Mouse (Mus musculus): ENCODE measurements around the gene Vgll4. TPM values are rescaled to one million over a fixed set of nuclear protein-coding genes. Genes with fewer than 3 reads are reported as not detected.

The Vgll4 gene
- polyA plus RNA-seq, 1 experiment from 2014 or later: 141 TPM

DNA sequence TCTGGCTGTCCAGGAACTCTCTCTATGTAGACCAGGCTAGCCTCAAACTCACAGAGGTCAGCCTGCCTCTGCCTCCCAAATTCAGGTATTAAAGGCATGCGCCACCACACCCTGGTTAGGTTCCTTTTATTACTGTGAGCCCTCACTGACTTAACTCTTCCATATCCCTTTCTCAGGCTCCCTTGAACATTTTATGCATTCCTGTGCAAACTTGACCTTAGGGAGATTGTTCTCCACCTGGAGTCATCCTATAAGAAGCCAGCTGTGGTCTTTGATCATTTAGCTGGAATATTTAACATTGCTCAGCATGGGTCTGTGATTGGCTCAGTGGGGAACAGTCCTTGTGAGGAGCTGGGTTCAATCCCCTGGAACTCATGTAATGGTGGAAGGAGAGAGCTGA is 4.5 kb upstream of the Vgll4 start:
- Histone ChIP-seq H3K9ac (no peak overlapping the region), H3K36me3 (no peaks in the 10 kb centered on the region), H3K9me3 (replicated peaks) (no peaks in the 10 kb centered on the region), H3K27ac (replicated peaks) (no peak overlapping the region), H3K27me3 (no peaks in the 10 kb centered on the region), H3K4me1 (peaks cover 36% of the 10 kb centered on the region), H3K4me2 (replicated peaks) (no peak overlapping the region), H3K4me3 (replicated peaks) (no peak overlapping the region)
- ATAC-seq (ENCODE audit: insufficient number of reproducible peaks, low FRiP score, low TSS enrichment, low read depth): no peak
- 100% methylated on average over 1 of the region's 1 CpGs for WGBS

DNA sequence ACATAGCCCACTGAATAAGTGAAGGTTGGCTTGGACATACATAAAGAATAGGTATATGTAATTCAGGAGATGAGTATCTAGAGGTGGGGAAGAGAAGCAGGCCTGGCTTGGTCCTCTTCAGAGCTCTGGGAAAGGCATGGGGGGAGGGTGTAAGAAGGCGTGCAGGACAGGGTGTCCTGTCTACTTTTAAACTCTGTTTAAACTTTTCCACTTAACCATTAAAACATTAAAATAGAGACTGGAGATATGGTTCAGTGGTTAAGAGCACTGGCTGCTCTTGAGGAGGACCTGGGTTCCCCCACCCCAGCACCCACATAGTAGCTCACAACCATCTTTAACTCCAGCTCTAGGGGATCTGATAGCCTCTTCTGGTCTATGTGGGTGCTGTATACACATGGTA is 3.2 kb upstream of the Vgll4 start:
- Histone ChIP-seq H3K9me3 (replicated peaks) (no peaks in the 10 kb centered on the region), H3K36me3 (no peaks in the 10 kb centered on the region), H3K27ac (replicated peaks) (no peak overlapping the region), H3K4me1 (peaks cover 37% of the 10 kb centered on the region), H3K4me3 (replicated peaks) (no peak overlapping the region), H3K9ac (no peak overlapping the region), H3K4me2 (replicated peaks) (no peak overlapping the region), H3K27me3 (no peaks in the 10 kb centered on the region)
- 67% methylated on average over 1 of the region's 1 CpGs for WGBS
- no peak for ATAC-seq (ENCODE audit: insufficient number of reproducible peaks, low FRiP score, low TSS enrichment, low read depth)

DNA sequence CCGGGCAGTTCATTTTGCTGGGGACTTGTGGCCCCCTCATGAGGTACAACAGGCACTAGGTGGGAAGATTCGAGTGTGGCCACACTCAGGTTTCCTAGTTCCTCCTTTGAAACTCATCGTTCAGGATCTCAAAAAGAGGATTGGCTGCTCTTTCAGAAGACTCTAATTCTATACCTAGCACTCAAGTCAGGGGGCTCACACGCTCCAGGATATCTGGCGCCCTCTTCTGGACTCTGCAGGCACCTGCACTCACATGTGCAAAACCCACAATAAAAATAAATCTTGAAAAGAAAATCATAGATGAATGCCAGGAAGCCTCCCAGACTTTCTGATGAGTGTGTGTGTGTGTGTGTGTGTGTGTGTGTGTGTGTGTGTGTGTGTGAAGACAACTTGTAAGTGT is 1.1 kb upstream of the Vgll4 start:
- 68% methylated on average over 5 of the region's 5 CpGs for WGBS
- H3K27me3 ChIP-seq: no peaks in the 10 kb centered on the region
- no peak for ATAC-seq (ENCODE audit: insufficient number of reproducible peaks, low FRiP score, low TSS enrichment, low read depth)
- peaks cover 36% of the 10 kb centered on the region for H3K4me1 ChIP-seq
- no peak overlapping the region for H3K4me3 ChIP-seq (replicated peaks)
- no peaks in the 10 kb centered on the region for H3K36me3 ChIP-seq
- no peaks in the 10 kb centered on the region for H3K9me3 ChIP-seq (replicated peaks)
- H3K4me2 ChIP-seq (replicated peaks): no peak overlapping the region
- H3K9ac ChIP-seq: no peak overlapping the region
- peak overlapping the region; percentile 94 for H3K27ac ChIP-seq (replicated peaks)

DNA sequence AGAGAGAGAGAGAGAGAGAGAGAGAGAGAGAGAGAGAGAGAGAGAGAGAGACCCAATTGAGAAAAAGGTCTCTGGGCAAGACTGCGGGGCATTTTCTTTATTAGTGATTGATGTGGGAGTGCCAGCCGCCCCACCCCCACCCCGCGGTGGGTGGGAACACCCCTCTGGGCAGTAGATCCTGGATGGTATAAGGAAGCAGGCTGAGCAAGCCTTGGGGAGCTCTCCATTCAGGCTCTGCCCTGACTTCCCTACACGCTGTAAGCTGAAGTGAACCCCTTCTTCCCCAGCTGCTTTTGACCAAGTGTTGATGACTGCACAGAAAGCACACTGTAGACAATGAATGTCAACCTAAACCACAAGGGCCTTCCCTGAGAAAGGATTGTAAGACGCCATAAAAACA is 592 bp upstream of the Vgll4 start:
- no peak for ATAC-seq (ENCODE audit: insufficient number of reproducible peaks, low FRiP score, low TSS enrichment, low read depth)
- Histone ChIP-seq H3K36me3 (no peaks in the 10 kb centered on the region), H3K4me2 (replicated peaks) (peak overlapping the region; percentile 99), H3K9me3 (replicated peaks) (no peaks in the 10 kb centered on the region), H3K27ac (replicated peaks) (peak overlapping the region; percentile 94), H3K4me1 (peaks cover 35% of the 10 kb centered on the region), H3K27me3 (no peaks in the 10 kb centered on the region), H3K4me3 (replicated peaks) (peak overlapping the region; percentile 80; the same call in 1 of the 2 replicates), H3K9ac (no peak overlapping the region)
- 14% methylated on average over 6 of the region's 6 CpGs for WGBS

DNA sequence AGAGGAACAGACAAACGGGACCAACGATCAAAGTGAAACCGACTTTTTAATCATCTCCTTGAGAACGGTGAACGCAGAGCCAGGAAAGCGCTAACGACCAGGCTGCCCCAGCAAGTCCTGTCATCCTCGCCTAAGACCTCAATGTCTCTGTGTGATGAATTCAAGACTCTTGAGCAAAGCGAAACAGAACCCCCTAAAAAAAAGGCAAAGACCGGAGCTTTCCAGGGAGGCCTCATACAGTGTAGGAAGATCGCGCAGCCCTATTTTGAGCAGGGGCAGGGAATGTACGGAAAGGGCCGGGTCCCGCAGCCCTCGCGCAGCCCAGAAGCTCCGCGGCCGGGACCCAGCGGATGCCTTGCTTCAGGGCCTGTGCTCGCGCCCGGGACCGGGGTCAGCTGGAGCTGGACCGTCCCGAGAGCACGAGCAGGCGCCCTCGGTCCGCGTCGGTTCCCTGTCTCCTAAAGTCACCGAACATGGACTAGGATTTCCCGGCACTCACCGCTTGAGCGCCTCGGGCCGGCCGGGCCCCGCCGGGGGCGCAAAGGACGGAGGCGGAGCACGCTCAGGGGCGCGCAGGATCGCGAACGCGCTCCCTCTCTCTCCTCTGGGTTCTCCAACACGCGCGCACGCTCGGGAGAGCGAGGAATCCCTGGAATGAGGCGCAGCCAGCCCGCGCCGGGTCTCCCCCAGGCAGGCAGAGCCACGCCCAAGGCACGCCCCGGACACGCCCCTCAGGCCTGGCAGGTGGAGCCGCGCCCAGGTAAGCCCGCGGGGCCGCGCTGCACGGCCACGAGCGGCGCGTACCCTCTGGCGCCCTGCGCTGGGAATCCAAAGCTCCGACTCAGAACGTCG is 1.2 kb downstream of the Vgll4 start:
- H3K4me1 ChIP-seq: peaks cover 53% of the 10 kb centered on the region
- under 1% methylated on average over 82 of the region's 82 CpGs for WGBS

DNA sequence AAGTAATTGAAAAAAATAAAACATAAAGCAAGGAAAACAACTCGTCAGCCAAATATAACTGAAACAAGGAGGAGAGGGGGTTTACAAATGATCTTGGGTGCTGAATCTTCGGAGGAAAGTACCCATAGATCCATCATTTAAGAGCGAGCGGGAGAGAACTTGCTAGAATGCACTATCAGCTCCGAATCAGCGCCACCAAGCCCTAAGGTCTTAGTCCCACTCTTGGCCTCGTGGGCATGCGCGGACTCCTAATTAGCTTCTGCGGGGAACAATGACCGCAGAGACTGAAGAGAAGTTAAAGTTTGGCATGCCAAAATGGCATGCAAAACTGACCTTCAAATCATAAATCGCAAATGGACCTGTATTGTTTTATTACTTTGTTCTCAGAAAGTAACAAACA is 2.2 kb downstream of the Vgll4 start:
- 37% methylated on average over 12 of the region's 12 CpGs for WGBS
- no peak for ATAC-seq (ENCODE audit: insufficient number of reproducible peaks, low FRiP score, low TSS enrichment, low read depth)
- no peaks in the 10 kb centered on the region for H3K36me3 ChIP-seq
- H3K27me3 ChIP-seq: no peaks in the 10 kb centered on the region
- H3K9me3 ChIP-seq (replicated peaks): no peaks in the 10 kb centered on the region
- peak overlapping the region; percentile 80 for H3K4me3 ChIP-seq (replicated peaks)
- 0 out of 2 replicates have a peak overlapping the region, but pooled peaks have one; percentile 4 for H3K27ac ChIP-seq (replicated peaks)
- peak overlapping the region; percentile 99 for H3K4me2 ChIP-seq (replicated peaks)
- no peak overlapping the region for H3K9ac ChIP-seq
- H3K4me1 ChIP-seq: peaks cover 54% of the 10 kb centered on the region

More for the DNA sequence above, 1.2 kb downstream of the Vgll4 start:
- Histone ChIP-seq H3K27me3 (no peaks in the 10 kb centered on the region), H3K9me3 (replicated peaks) (no peaks in the 10 kb centered on the region), H3K4me2 (replicated peaks) (peak overlapping the region; percentile 99), H3K9ac (peak overlapping the region; percentile 78), H3K27ac (replicated peaks) (peak overlapping the region; percentile 94), H3K4me3 (replicated peaks) (peak overlapping the region; percentile 80), H3K36me3 (no peaks in the 10 kb centered on the region)
- peak; percentile 78 for ATAC-seq (ENCODE audit: insufficient number of reproducible peaks, low FRiP score, low TSS enrichment, low read depth)

DNA sequence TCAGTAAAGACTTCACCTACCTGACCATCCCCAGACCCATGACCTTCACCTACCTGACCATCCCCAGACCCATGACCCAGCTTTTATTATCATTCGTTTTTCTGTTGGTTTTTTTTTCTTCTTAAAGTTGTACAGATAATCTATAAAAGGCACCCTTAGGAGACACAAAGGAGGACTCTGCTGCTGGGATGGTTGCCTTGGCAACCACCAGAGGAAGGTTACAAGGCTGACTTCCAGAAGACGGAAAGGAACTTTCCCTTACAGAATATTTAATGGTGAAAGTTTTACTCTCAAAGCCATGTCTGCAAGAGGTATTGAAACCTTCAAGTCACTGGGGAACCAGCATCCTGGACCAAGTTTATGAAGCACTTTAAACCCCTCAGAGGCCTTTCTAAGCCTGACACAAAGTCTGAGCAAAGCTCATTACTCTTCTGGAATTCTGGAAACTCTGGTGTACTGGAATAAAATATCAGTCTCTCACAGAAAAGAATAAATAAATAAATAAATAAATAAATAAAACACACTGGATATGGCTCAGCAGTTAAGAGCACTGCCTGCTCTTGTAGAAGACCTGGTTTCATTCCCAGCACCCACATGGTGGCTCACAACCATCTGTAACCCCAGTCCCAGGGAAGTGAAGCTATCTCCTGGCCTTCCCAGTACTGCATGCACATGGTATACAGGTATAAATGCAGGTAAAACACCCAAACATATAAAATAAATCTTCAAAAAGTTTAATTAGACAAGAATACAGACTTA is 3.2 kb downstream of the Vgll4 start:
- H3K4me2 ChIP-seq (replicated peaks): peak overlapping the region; percentile 99; the same call in 1 of the 2 replicates
- H3K4me1 ChIP-seq: peaks cover 52% of the 10 kb centered on the region
- WGBS: 48% methylated on average over 2 of the region's 2 CpGs
- no peaks in the 10 kb centered on the region for H3K27me3 ChIP-seq
- H3K9me3 ChIP-seq (replicated peaks): no peaks in the 10 kb centered on the region
- no peaks in the 10 kb centered on the region for H3K36me3 ChIP-seq
- no peak overlapping the region for H3K9ac ChIP-seq
- no peak for ATAC-seq (ENCODE audit: insufficient number of reproducible peaks, low FRiP score, low TSS enrichment, low read depth)
- H3K27ac ChIP-seq (replicated peaks): no peak overlapping the region
- no peak overlapping the region for H3K4me3 ChIP-seq (replicated peaks)

DNA sequence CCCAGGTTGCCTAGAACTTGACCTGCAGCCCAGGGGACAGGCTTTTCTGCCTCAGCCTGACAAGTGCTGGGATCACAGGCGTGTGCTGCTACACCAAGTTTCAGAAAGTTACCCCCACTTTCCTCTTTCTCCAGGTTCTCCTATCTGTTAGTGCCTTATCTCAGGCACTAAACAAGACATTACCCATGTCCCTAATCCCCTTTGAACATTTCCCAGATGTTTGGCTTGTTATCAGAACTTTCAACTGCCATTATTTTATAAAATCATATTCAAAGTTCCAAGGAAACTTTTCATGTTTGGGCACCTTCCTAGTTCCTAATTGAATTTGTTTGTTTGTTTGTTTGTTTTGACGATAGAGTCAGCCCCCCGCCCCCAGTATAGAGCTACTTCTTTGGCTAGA is 4.0 kb downstream of the Vgll4 start:
- Histone ChIP-seq H3K36me3 (no peaks in the 10 kb centered on the region), H3K27ac (replicated peaks) (no peak overlapping the region), H3K9ac (no peak overlapping the region), H3K4me2 (replicated peaks) (no peak overlapping the region), H3K9me3 (replicated peaks) (no peaks in the 10 kb centered on the region), H3K4me1 (peaks cover 50% of the 10 kb centered on the region), H3K4me3 (replicated peaks) (no peak overlapping the region), H3K27me3 (no peaks in the 10 kb centered on the region)
- ATAC-seq (ENCODE audit: insufficient number of reproducible peaks, low FRiP score, low TSS enrichment, low read depth): no peak
- 80% methylated on average over 3 of the region's 3 CpGs for WGBS

DNA sequence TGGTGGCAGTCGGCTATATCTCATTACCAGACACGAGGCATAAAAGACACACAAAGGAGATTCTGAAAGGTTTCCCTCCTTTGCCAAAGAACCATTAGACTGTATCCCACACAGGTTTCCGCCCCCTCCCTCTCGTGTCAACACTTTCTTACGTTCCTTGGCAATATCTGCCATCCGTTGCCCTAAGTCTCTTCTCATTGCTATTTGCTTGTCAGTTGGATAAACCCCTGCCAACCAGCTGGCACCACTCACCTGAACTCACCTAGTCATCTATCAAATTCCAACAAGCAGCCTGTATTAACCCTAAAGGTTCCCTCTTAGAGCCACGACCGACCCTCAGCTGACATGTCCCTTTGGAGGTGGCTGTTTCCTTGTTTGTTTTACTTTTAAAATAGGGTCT is 4.4 kb downstream of the Vgll4 start:
- Histone ChIP-seq H3K4me1 (peaks cover 49% of the 10 kb centered on the region), H3K27ac (replicated peaks) (no peak overlapping the region), H3K9me3 (replicated peaks) (no peaks in the 10 kb centered on the region), H3K9ac (no peak overlapping the region), H3K36me3 (no peaks in the 10 kb centered on the region), H3K27me3 (no peaks in the 10 kb centered on the region), H3K4me2 (replicated peaks) (0 out of 2 replicates have a peak overlapping the region, but pooled peaks have one; percentile 4), H3K4me3 (replicated peaks) (no peak overlapping the region)
- ATAC-seq (ENCODE audit: insufficient number of reproducible peaks, low FRiP score, low TSS enrichment, low read depth): no peak
- 75% methylated on average over 8 of the region's 8 CpGs for WGBS

DNA sequence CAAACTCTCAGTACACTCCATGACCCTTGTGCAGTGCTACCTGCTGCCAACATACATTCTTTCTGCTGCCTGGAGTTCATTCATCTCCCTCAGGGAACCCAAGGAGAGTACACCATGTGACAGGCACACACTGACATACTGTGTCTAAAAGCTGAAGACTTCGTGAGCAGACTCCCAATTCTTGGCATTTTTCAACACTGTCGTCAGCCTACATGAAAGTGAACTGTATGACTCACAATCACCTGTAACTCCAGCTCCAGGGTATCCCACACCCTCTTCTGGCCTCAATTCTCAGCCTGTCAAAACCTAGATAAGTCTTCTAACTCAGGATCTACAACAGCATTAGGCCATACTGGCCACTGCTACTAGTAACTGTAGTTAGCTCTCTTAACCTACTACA is 5.6 kb downstream of the Vgll4 start:
- Histone ChIP-seq H3K4me3 (replicated peaks) (no peak overlapping the region), H3K27me3 (no peaks in the 10 kb centered on the region), H3K4me1 (peaks cover 39% of the 10 kb centered on the region), H3K27ac (replicated peaks) (peak overlapping the region; percentile 18; the same call in 1 of the 2 replicates), H3K9ac (no peak overlapping the region), H3K36me3 (no peaks in the 10 kb centered on the region), H3K4me2 (replicated peaks) (no peak overlapping the region), H3K9me3 (replicated peaks) (no peaks in the 10 kb centered on the region)
- WGBS: 48% methylated on average over 2 of the region's 2 CpGs
- no peak for ATAC-seq (ENCODE audit: insufficient number of reproducible peaks, low FRiP score, low TSS enrichment, low read depth)

DNA sequence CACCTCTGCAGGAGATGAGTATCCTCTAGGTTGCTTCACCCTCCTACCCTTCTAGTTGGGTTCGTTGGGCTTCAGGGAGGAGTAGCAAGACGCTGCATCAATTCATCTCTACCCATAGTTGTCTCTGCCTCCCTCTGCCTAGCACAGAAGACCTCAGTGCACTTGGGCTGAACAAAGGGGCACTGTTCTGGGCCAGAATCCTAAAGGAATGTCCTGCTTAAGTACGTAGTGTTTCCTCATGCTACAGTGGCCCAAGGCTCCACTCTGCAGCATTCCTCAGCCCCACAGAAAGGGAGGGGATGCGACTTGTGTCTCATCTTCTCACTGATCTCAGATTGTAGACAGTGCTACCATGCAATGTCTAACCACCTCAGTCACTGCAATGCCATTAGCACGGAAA is 6.2 kb downstream of the Vgll4 start:
- H3K27me3 ChIP-seq: no peaks in the 10 kb centered on the region

More for the DNA sequence above, 6.2 kb downstream of the Vgll4 start:
- peaks cover 39% of the 10 kb centered on the region for H3K4me1 ChIP-seq
- no peaks in the 10 kb centered on the region for H3K36me3 ChIP-seq
- no peak for ATAC-seq (ENCODE audit: insufficient number of reproducible peaks, low FRiP score, low TSS enrichment, low read depth)
- H3K9ac ChIP-seq: no peak overlapping the region
- WGBS: 44% methylated on average over 5 of the region's 5 CpGs
- no peaks in the 10 kb centered on the region for H3K9me3 ChIP-seq (replicated peaks)
- no peak overlapping the region for H3K4me2 ChIP-seq (replicated peaks)
- no peak overlapping the region for H3K4me3 ChIP-seq (replicated peaks)
- peak overlapping the region; percentile 18; the same call in 1 of the 2 replicates for H3K27ac ChIP-seq (replicated peaks)
